Comparison of ENCODE assay signal across 18 mouse cellular contexts in genomic region chr10:70696748-70697585, GRCm38 (mm10). TPM values are rescaled to one million over a fixed set of nuclear protein-coding genes. Genes with fewer than 3 reads are reported as not detected.
A peak's percentile ranks its signal among the peaks of the same experiment; 100 is the strongest.
DNase-seq lines count a peak whose midpoint lies in the region; ATAC-seq and TF ChIP-seq lines count a peak whose summit lies in the region.
"Had no signal": no experiment of that assay in that cellular context is flagged by ENCODE, and none has a peak within 500 bp of the region (broad histone marks: within the 10 kb centered on the region; RNA-seq: fewer than 3 reads in every experiment).

No protein-coding gene starts in this region.

- H3K9ac ChIP-seq in heart, adult 2 months (ENCODE audit: low read depth, low read length) = no peak overlapping the region
- H3K9ac ChIP-seq in midbrain, embryonic 14.5 days (replicated peaks; ENCODE audit: low read length) = no peak overlapping the region
- no peak overlapping the region for H3K9ac ChIP-seq in midbrain, embryonic 16.5 days (ENCODE audit: low read depth, low read length)
- H3K9ac ChIP-seq: embryonic facial prominence, embryonic 13.5 days; stomach, embryonic 15.5 days had no signal

- no peak for TF ChIP-seq EP300 in heart, adult 2 months (IDR thresholded peaks at IDR 0.05; ENCODE audit: insufficient read depth, low read depth, low read length)

- H3K27ac ChIP-seq in heart, adult 2 months = no peak overlapping the region
- no peak overlapping the region for H3K27ac ChIP-seq in midbrain, embryonic 14.5 days (replicated peaks; ENCODE audit: low read depth, low read length)
- H3K27ac ChIP-seq in midbrain, embryonic 16.5 days (ENCODE audit: low read length) = no peak overlapping the region
- no peak overlapping the region for H3K27ac ChIP-seq in forebrain, embryonic 10.5 days
- H3K27ac ChIP-seq: embryonic facial prominence, embryonic 13.5 days; hindbrain, postnatal 0 days; stomach, embryonic 15.5 days had no signal

- no peaks in the 10 kb centered on the region for H3K36me3 ChIP-seq in heart, adult 2 months (ENCODE audit: control insufficient read depth, insufficient read depth, low read length)
- H3K36me3 ChIP-seq in midbrain, embryonic 14.5 days (ENCODE audit: control insufficient read depth, insufficient read depth, low read length) = no peaks in the 10 kb centered on the region
- no peaks in the 10 kb centered on the region for H3K36me3 ChIP-seq in midbrain, embryonic 16.5 days (ENCODE audit: control insufficient read depth, insufficient read depth, low read length)
- no peaks in the 10 kb centered on the region for H3K36me3 ChIP-seq in forebrain, embryonic 10.5 days (replicated peaks)
- H3K36me3 ChIP-seq: embryonic facial prominence, embryonic 13.5 days; stomach, embryonic 15.5 days had no signal

- H3K4me3 ChIP-seq in heart, adult 2 months = no peak overlapping the region
- H3K4me3 ChIP-seq in midbrain, embryonic 14.5 days (replicated peaks; ENCODE audit: low read depth, low read length) = no peak overlapping the region
- H3K4me3 ChIP-seq in midbrain, embryonic 16.5 days (ENCODE audit: low read depth, low read length) = no peak overlapping the region
- no peak overlapping the region for H3K4me3 ChIP-seq in forebrain, embryonic 10.5 days
- H3K4me3 ChIP-seq: embryonic facial prominence, embryonic 13.5 days; megakaryocyte, embryonic 14.5 days; stomach, embryonic 15.5 days had no signal

- no peak overlapping the region for H3K4me2 ChIP-seq in midbrain, embryonic 14.5 days (ENCODE audit: low read length)
- H3K4me2 ChIP-seq in midbrain, embryonic 16.5 days (ENCODE audit: low read length) = no peak overlapping the region
- H3K4me2 ChIP-seq: embryonic facial prominence, embryonic 13.5 days; stomach, embryonic 15.5 days had no signal

- no peak for TF ChIP-seq POLR2A in heart, adult 2 months (IDR thresholded peaks at IDR 0.05; ENCODE audit: insufficient read depth, low read depth, low read length)

- no peaks in the 10 kb centered on the region for H3K27me3 ChIP-seq in heart, adult 2 months (ENCODE audit: control insufficient read depth, insufficient read depth, low read length)
- H3K27me3 ChIP-seq in midbrain, embryonic 14.5 days (ENCODE audit: control insufficient read depth, insufficient read depth, low read length) = no peaks in the 10 kb centered on the region
- H3K27me3 ChIP-seq in midbrain, embryonic 16.5 days (ENCODE audit: control insufficient read depth, insufficient read depth, low read depth, low read length) = no peaks in the 10 kb centered on the region
- H3K27me3 ChIP-seq in forebrain, embryonic 10.5 days (ENCODE audit: poor library complexity, severe bottlenecking) = no peaks in the 10 kb centered on the region
- H3K27me3 ChIP-seq: embryonic facial prominence, embryonic 13.5 days; megakaryocyte, embryonic 14.5 days; stomach, embryonic 15.5 days had no signal

- no peaks in the 10 kb centered on the region for H3K4me1 ChIP-seq in heart, adult 2 months (ENCODE audit: control insufficient read depth, insufficient read depth, low read length)
- no peaks in the 10 kb centered on the region for H3K4me1 ChIP-seq in midbrain, embryonic 14.5 days (ENCODE audit: control insufficient read depth, insufficient read depth, low read length)
- H3K4me1 ChIP-seq in midbrain, embryonic 16.5 days (ENCODE audit: control insufficient read depth, insufficient read depth, low read length) = no peaks in the 10 kb centered on the region
- no peaks in the 10 kb centered on the region for H3K4me1 ChIP-seq in forebrain, embryonic 10.5 days
- H3K4me1 ChIP-seq: embryonic facial prominence, embryonic 13.5 days; megakaryocyte, embryonic 14.5 days had no signal

- no peaks in the 10 kb centered on the region for H3K9me3 ChIP-seq in midbrain, embryonic 14.5 days (ENCODE audit: control insufficient read depth, low read length)
- no peaks in the 10 kb centered on the region for H3K9me3 ChIP-seq in midbrain, embryonic 16.5 days (replicated peaks; ENCODE audit: control insufficient read depth, low read length, poor library complexity, severe bottlenecking)
- no peaks in the 10 kb centered on the region for H3K9me3 ChIP-seq in forebrain, embryonic 10.5 days
- H3K9me3 ChIP-seq: embryonic facial prominence, embryonic 13.5 days; stomach, embryonic 15.5 days had no signal

- no peak for ATAC-seq in midbrain, embryonic 14.5 days (ENCODE audit: low FRiP score, low TSS enrichment)
- ATAC-seq in midbrain, embryonic 16.5 days = no peak
- ATAC-seq: forebrain, embryonic 16.5 days; hindbrain, postnatal 0 days had no signal

- H3K79me2 ChIP-seq in heart, adult 2 months (replicated peaks; ENCODE audit: control insufficient read depth, insufficient read depth, low read length) = no peaks in the 10 kb centered on the region

- peak; percentile 86 for DNase-seq in heart, adult 11 months
- DNase-seq in heart, adult 2 months = no peak
- peak; percentile 21 for DNase-seq in midbrain, embryonic 14.5 days
- DNase-seq in kidney, adult 18-20 months = peak; percentile 82
- peak; percentile 31 for DNase-seq in retina, embryonic 14.5 days (ENCODE audit: low spot score)
- no peak for DNase-seq in gastrocnemius, adult 18-20 months (ENCODE audit: low spot score)
- no peak for DNase-seq in forebrain, embryonic 10.5 days (ENCODE audit: extremely low spot score, low spot score)
- DNase-seq: B cell, adult 2 months; cerebellum, adult 9-10 months; heart, adult 18-20 months; liver; right cerebral cortex, postnatal 14 days had no signal

- intact Hi-C loops in heart, adult 2 months (cut with DNase I) = no loop called here

- WGBS in heart, adult 2 months = 61% methylated on average over 29 of the region's 29 CpGs
- 84% methylated on average over 29 of the region's 29 CpGs for WGBS in midbrain, embryonic 14.5 days
- WGBS in midbrain, embryonic 16.5 days = 82% methylated on average over 29 of the region's 29 CpGs
- 87% methylated on average over 29 of the region's 29 CpGs for WGBS in forebrain, embryonic 10.5 days

- TF ChIP-seq CTCF in heart, adult 2 months (IDR thresholded peaks at IDR 0.05) = no peak

RNA-seq across cellular contexts. Expression of gene Phyhipl, which starts 41.2 kb away (rescaled TPM):
- not detected for total RNA-seq in heart, adult 2 months (2021)
- 0.18 and 0.26 TPM in 2 replicates for polyA plus RNA-seq in heart, adult 2 months (2012; rRNA removed)
- 225 and 246 TPM in 2 replicates for polyA plus RNA-seq in midbrain, embryonic 14.5 days (2014; fragmentation: Nextera tagmentation; extraction: Ambion mirVana)
- polyA plus RNA-seq in midbrain, embryonic 16.5 days (2015; fragmentation: Nextera tagmentation; extraction: Ambion mirVana) = 292 and 327 TPM in 2 replicates
- not detected for total RNA-seq in gastrocnemius, adult 18-20 months (2021)
- 17.8 and 19.4 TPM in 2 replicates for polyA plus RNA-seq in forebrain, embryonic 10.5 days (2016; fragmentation: Nextera tagmentation; extraction: Ambion mirVana)
- total RNA-seq: heart, adult 18-20 months had no signal

Comparison
In these comparisons a context has a peak if more than half of its experiments do, and no peak if none do; other contexts are left out.
1. DNase-seq: peak in heart, adult 11 months (single experiment), midbrain, embryonic 14.5 days (single experiment), kidney, adult 18-20 months (single experiment) and retina, embryonic 14.5 days (single experiment); none in heart, adult 2 months (0 of 2), gastrocnemius, adult 18-20 months (single experiment) and forebrain, embryonic 10.5 days (single experiment).
2. RNA of gene Phyhipl, which starts 41.2 kb away (polyA plus RNA-seq): 292 to 327 TPM in midbrain, embryonic 16.5 days, 225 to 246 TPM in midbrain, embryonic 14.5 days and 17.8 to 19.4 TPM in forebrain, embryonic 10.5 days; 0.18 to 0.26 TPM in heart, adult 2 months; every median in the first group is over 10 times any median in the second.